16 mouse cellular contexts compared by ENCODE assay signal in the genomic region with DNA sequence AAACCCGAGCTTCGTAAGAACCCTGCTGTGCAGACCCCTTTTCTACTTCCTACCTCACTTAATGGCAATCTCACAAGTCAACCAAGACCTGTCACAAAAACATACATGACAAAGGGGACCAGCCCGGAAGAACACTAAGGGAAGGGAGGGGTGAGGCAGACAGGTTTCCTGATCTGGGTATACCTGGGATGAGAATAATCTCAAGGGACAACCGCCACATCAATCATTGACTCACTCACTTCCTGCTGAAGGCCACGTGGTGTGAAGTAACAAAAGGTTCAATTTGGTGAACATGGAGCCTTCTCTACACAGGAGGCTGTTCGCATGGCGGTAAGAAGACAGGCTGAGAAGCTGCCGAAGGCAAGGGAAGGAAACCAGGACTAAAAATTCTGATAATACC. TPM values are rescaled to one million over a fixed set of nuclear protein-coding genes. Genes with fewer than 3 reads are reported as not detected.
DNase-seq lines count a peak whose midpoint lies in the region; ATAC-seq and TF ChIP-seq lines count a peak whose summit lies in the region.
"Had no signal": no experiment of that assay in that cellular context is flagged by ENCODE, and none has a peak within 500 bp of the region (broad histone marks: within the 10 kb centered on the region; RNA-seq: fewer than 3 reads in every experiment).

No protein-coding gene starts in this region.

- H3K4me1 ChIP-seq in liver, postnatal 0 days (ENCODE audit: insufficient read depth), result peaks cover 69% of the 10 kb centered on the region
- H3K4me1 ChIP-seq in liver, embryonic 12.5 days, result peaks cover 71% of the 10 kb centered on the region

- H3K27me3 ChIP-seq in liver, postnatal 0 days (ENCODE audit: insufficient read depth, low read length), result no peaks in the 10 kb centered on the region
- H3K27me3 ChIP-seq in liver, embryonic 12.5 days (replicated peaks), result no peaks in the 10 kb centered on the region
- H3K27me3 ChIP-seq: forebrain, embryonic 15.5 days; midbrain, embryonic 15.5 days; neural tube, embryonic 15.5 days had no signal

- ATAC-seq in liver, postnatal 0 days, result no peak
- no peak for ATAC-seq in liver, embryonic 12.5 days
- 0 out of 2 replicates have a peak, but pooled peaks have one; percentile 10 for ATAC-seq in megakaryocyte, adult 5-6 weeks (ENCODE audit: poor library complexity, severe bottlenecking)
- ATAC-seq in erythroblast, adult 5-6 weeks (replicated peaks; ENCODE audit: low FRiP score, poor library complexity, severe bottlenecking), result no peak
- ATAC-seq: forebrain, embryonic 15.5 days; midbrain, embryonic 15.5 days had no signal

- H3K27ac ChIP-seq in liver, postnatal 0 days (ENCODE audit: low read depth), result no peak overlapping the region
- no peak overlapping the region for H3K27ac ChIP-seq in liver, embryonic 12.5 days
- H3K27ac ChIP-seq: forebrain, embryonic 15.5 days; midbrain, embryonic 15.5 days; neural tube, embryonic 15.5 days had no signal

- H3K4me3 ChIP-seq in liver, postnatal 0 days (ENCODE audit: low read depth, low read length), result no peak overlapping the region
- no peak overlapping the region for H3K4me3 ChIP-seq in liver, embryonic 12.5 days
- H3K4me3 ChIP-seq: forebrain, embryonic 15.5 days; midbrain, embryonic 15.5 days; neural tube, embryonic 15.5 days had no signal

- no peak overlapping the region for H3K9ac ChIP-seq in liver, postnatal 0 days (replicated peaks)
- H3K9ac ChIP-seq in liver, embryonic 12.5 days, result no peak overlapping the region
- H3K9ac ChIP-seq: forebrain, embryonic 15.5 days; lung, embryonic 14.5 days; midbrain, embryonic 15.5 days; neural tube, embryonic 15.5 days had no signal

- TF ChIP-seq CTCF in liver, postnatal 0 days (IDR thresholded peaks at IDR 0.05; ENCODE audit: low read depth), result no peak

- H3K9me3 ChIP-seq in liver, postnatal 0 days (ENCODE audit: low read length), result no peaks in the 10 kb centered on the region
- H3K9me3 ChIP-seq in liver, embryonic 12.5 days (replicated peaks), result no peaks in the 10 kb centered on the region
- H3K9me3 ChIP-seq: forebrain, embryonic 15.5 days; midbrain, embryonic 15.5 days; neural tube, embryonic 15.5 days had no signal

- no peak for DNase-seq in liver, postnatal 0 days
- peak; percentile 83 for DNase-seq in R1 (ENCODE audit: low read depth, low spot score)
- DNase-seq in thymus, postnatal 36 days, result peak; percentile 48 to 57
- DNase-seq in right cerebral cortex, adult 2 months (ENCODE audit: low spot score in 2 of 2), result no peak
- no peak for DNase-seq in frontal cortex, adult 2 months (ENCODE audit: extremely low spot score in 1 of 2, low spot score in 1 of 2)
- DNase-seq: adrenal gland, postnatal 10 days; left cerebral cortex, postnatal 4 days; lung, embryonic 14.5 days had no signal

- H3K36me3 ChIP-seq in liver, postnatal 0 days (replicated peaks; ENCODE audit: insufficient read depth, low read length), result peaks cover 19% of the 10 kb centered on the region
- H3K36me3 ChIP-seq in liver, embryonic 12.5 days, result peaks cover 50% of the 10 kb centered on the region

- 0 out of 2 replicates have a peak overlapping the region, but pooled peaks have one; percentile 5 for H3K4me2 ChIP-seq in liver, postnatal 0 days (ENCODE audit: low read depth, low read length)
- H3K4me2 ChIP-seq in liver, embryonic 12.5 days, result no peak overlapping the region
- H3K4me2 ChIP-seq: forebrain, embryonic 15.5 days; lung, embryonic 14.5 days; midbrain, embryonic 15.5 days; neural tube, embryonic 15.5 days had no signal

- whole genome bisulfite sequencing in liver, postnatal 0 days (ENCODE audit: insufficient replicate concordance), result 49% methylated on average over 8 of the region's 8 CpGs
- WGBS in liver, embryonic 12.5 days (ENCODE audit: insufficient replicate concordance), result 65% methylated on average over 8 of the region's 8 CpGs

- no peak for TF ChIP-seq EP300 in liver, postnatal 0 days (IDR thresholded peaks at IDR 0.05; ENCODE audit: low read depth)

RNA-seq across cellular contexts. Expression of a gene that starts 7.2 kb away (rescaled TPM):
- polyA plus RNA-seq in liver, postnatal 0 days (2015; fragmentation: Nextera tagmentation; extraction: Ambion mirVana), result 3.8 and 4.5 TPM in 2 replicates
- 12.0 and 12.7 TPM in 2 replicates for polyA plus RNA-seq in liver, embryonic 12.5 days (2016; fragmentation: Nextera tagmentation; extraction: Ambion mirVana)
- 71.1 and 72.6 TPM in 2 replicates for total RNA-seq in megakaryocyte, adult 5-6 weeks (2015)
- total RNA-seq in megakaryocyte, adult 5-6 weeks (2017), result 85.6 and 101 TPM in 2 replicates
- total RNA-seq in erythroblast, adult 5-6 weeks (2015; ENCODE audit: low replicate concordance), result 31.6 and 45.3 TPM in 2 replicates
- 37.3 and 47.0 TPM in 2 replicates for total RNA-seq in erythroblast, adult 5-6 weeks (2017; ENCODE audit: low replicate concordance)
- polyA plus RNA-seq in frontal cortex, adult 2 months (2012; rRNA removed), result 128 and 129 TPM in 2 replicates

RNA-seq across cellular contexts. Expression of a gene that starts 20.4 kb away (rescaled TPM):
- polyA plus RNA-seq in liver, postnatal 0 days (2015; fragmentation: Nextera tagmentation; extraction: Ambion mirVana), result 31.8 and 35.4 TPM in 2 replicates
- polyA plus RNA-seq in liver, embryonic 12.5 days (2016; fragmentation: Nextera tagmentation; extraction: Ambion mirVana), result 25.7 and 26.1 TPM in 2 replicates
- total RNA-seq in megakaryocyte, adult 5-6 weeks (2015), result 8.9 and 10.7 TPM in 2 replicates
- 13.6 and 22.1 TPM in 2 replicates for total RNA-seq in megakaryocyte, adult 5-6 weeks (2017)
- 37.3 and 72.3 TPM in 2 replicates for total RNA-seq in erythroblast, adult 5-6 weeks (2015; ENCODE audit: low replicate concordance)
- total RNA-seq in erythroblast, adult 5-6 weeks (2017; ENCODE audit: low replicate concordance), result 53.4 and 88.6 TPM in 2 replicates
- 37.9 and 45.7 TPM in 2 replicates for polyA plus RNA-seq in frontal cortex, adult 2 months (2012; rRNA removed)

RNA-seq across cellular contexts. Expression of a gene that starts 33.3 kb away (rescaled TPM):
- polyA plus RNA-seq in liver, postnatal 0 days (2015; fragmentation: Nextera tagmentation; extraction: Ambion mirVana), result 27.6 and 33.1 TPM in 2 replicates
- 90.8 and 95.6 TPM in 2 replicates for polyA plus RNA-seq in liver, embryonic 12.5 days (2016; fragmentation: Nextera tagmentation; extraction: Ambion mirVana)
- total RNA-seq in megakaryocyte, adult 5-6 weeks (2015), result 12.7 and 16.9 TPM in 2 replicates
- 9.8 and 15.3 TPM in 2 replicates for total RNA-seq in megakaryocyte, adult 5-6 weeks (2017)
- 5.0 and 8.3 TPM in 2 replicates for total RNA-seq in erythroblast, adult 5-6 weeks (2015; ENCODE audit: low replicate concordance)
- total RNA-seq in erythroblast, adult 5-6 weeks (2017; ENCODE audit: low replicate concordance), result 3.1 and 9.1 TPM in 2 replicates
- polyA plus RNA-seq in frontal cortex, adult 2 months (2012; rRNA removed), result 98.4 and 107 TPM in 2 replicates

RNA-seq across cellular contexts. Expression of a gene that starts 38.8 kb away (rescaled TPM):
- not detected in 2 replicates for polyA plus RNA-seq in liver, postnatal 0 days (2015; fragmentation: Nextera tagmentation; extraction: Ambion mirVana)
- polyA plus RNA-seq in liver, embryonic 12.5 days (2016; fragmentation: Nextera tagmentation; extraction: Ambion mirVana), result 0.19 and 0.29 TPM in 2 replicates
- total RNA-seq in megakaryocyte, adult 5-6 weeks (2015), result not detected in 2 replicates
- not detected in 2 replicates for total RNA-seq in megakaryocyte, adult 5-6 weeks (2017)
- not detected in 2 replicates for total RNA-seq in erythroblast, adult 5-6 weeks (2015; ENCODE audit: low replicate concordance)
- total RNA-seq in erythroblast, adult 5-6 weeks (2017; ENCODE audit: low replicate concordance), result not detected in 2 replicates
- polyA plus RNA-seq in frontal cortex, adult 2 months (2012; rRNA removed), result 244 and 251 TPM in 2 replicates

RNA-seq across cellular contexts. Expression of a gene that starts 47.7 kb away (rescaled TPM):
- polyA plus RNA-seq in liver, postnatal 0 days (2015; fragmentation: Nextera tagmentation; extraction: Ambion mirVana), result not detected in 2 replicates
- not detected in 2 replicates for polyA plus RNA-seq in liver, embryonic 12.5 days (2016; fragmentation: Nextera tagmentation; extraction: Ambion mirVana)
- total RNA-seq in megakaryocyte, adult 5-6 weeks (2015), result not detected in 2 replicates
- total RNA-seq in megakaryocyte, adult 5-6 weeks (2017), result not detected in 2 replicates
- total RNA-seq in erythroblast, adult 5-6 weeks (2015; ENCODE audit: low replicate concordance), result 0.96 TPM in 1 of 2 replicates, not detected in the other
- total RNA-seq in erythroblast, adult 5-6 weeks (2017; ENCODE audit: low replicate concordance), result 1.4 and 1.7 TPM in 2 replicates
- polyA plus RNA-seq in frontal cortex, adult 2 months (2012; rRNA removed), result 1.00 and 1.1 TPM in 2 replicates
- total RNA-seq: adrenal gland, postnatal 10 days had no signal
- polyA plus RNA-seq: embryonic facial prominence, embryonic 11.5 days; heart, postnatal 0 days; lung, embryonic 14.5 days had no signal

Comparison
In these comparisons a context has a peak if more than half of its experiments do, and no peak if none do; other contexts are left out.
1. DNase-seq: peak in R1 (single experiment) and thymus, postnatal 36 days (2 of 2); none in liver, postnatal 0 days (single experiment), right cerebral cortex, adult 2 months (0 of 2) and frontal cortex, adult 2 months (0 of 2).